14 mouse cellular contexts compared by ENCODE assay signal in the genomic region with DNA sequence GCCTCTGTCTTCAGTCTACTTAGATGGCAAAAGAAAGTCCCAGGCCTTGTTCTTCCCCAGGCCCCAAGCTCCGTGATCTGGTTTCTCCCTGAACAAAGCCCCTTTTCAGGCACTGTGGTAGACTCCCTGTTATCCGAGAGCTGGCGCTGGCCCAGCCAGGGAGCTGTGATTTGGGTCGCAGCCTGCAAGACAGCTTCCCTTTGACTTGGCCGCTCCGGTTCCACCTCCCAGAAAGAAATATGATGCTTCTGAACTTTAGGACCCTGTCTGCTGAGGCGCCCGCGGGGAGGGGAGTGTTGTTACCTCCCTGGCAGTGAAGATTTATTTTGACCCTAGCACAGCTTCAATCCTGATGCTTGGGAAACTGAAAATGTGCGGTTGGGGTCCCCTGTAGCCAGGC. TPM values are rescaled to one million over a fixed set of nuclear protein-coding genes. Genes with fewer than 3 reads are reported as not detected.
DNase-seq lines count a peak whose midpoint lies in the region; ATAC-seq and TF ChIP-seq lines count a peak whose summit lies in the region.
"Had no signal": no experiment of that assay in that cellular context is flagged by ENCODE, and none has a peak within 500 bp of the region (broad histone marks: within the 10 kb centered on the region; RNA-seq: fewer than 3 reads in every experiment).

No protein-coding gene starts in this region.

- no peak for DNase-seq in stomach, postnatal 0 days (ENCODE audit: low spot score)
- peak; percentile 77 for DNase-seq in limb, embryonic 10.5 days (ENCODE audit: low spot score)
- DNase-seq in left cerebral cortex, adult 9 months (ENCODE audit: low spot score in 2 of 2), result no peak
- DNase-seq in left cerebral cortex, postnatal 25 days (ENCODE audit: low spot score in 2 of 2), result no peak
- DNase-seq: cerebellum, adult 8-10 months; heart, adult 2 months; lung, postnatal 4 days had no signal

- H3K4me1 ChIP-seq in hindbrain, embryonic 12.5 days, result peaks cover 3% of the 10 kb centered on the region; the same call in 1 of the 2 replicates
- no peaks in the 10 kb centered on the region; the same call in 1 of the 2 replicates for H3K4me1 ChIP-seq in hindbrain, embryonic 13.5 days (replicated peaks)
- H3K4me1 ChIP-seq in stomach, embryonic 14.5 days (ENCODE audit: control insufficient read depth, insufficient read depth, low read length), result 0 out of 2 replicates have a peak, but pooled peaks cover 4% of the 10 kb centered on the region
- no peaks in the 10 kb centered on the region for H3K4me1 ChIP-seq in stomach, postnatal 0 days (replicated peaks; ENCODE audit: control insufficient read depth, insufficient read depth)
- H3K4me1 ChIP-seq in limb, embryonic 10.5 days, result peaks cover 19% of the 10 kb centered on the region

- ATAC-seq in hindbrain, embryonic 12.5 days (ENCODE audit: low FRiP score), result no peak
- no peak for ATAC-seq in hindbrain, embryonic 13.5 days (ENCODE audit: low FRiP score)
- peak; percentile 30; the same call in 1 of the 2 replicates for ATAC-seq in stomach, embryonic 14.5 days (ENCODE audit: insufficient number of reproducible peaks, insufficient read depth, low FRiP score, low read depth)
- ATAC-seq in stomach, postnatal 0 days (ENCODE audit: low FRiP score, low TSS enrichment), result no peak

- intact Hi-C loops in left cerebral cortex, postnatal 25 days (cut with DNase I), result no loop called here

- H3K9ac ChIP-seq in hindbrain, embryonic 12.5 days, result no peak overlapping the region
- H3K9ac ChIP-seq in hindbrain, embryonic 13.5 days, result no peak overlapping the region
- no peak overlapping the region for H3K9ac ChIP-seq in stomach, embryonic 14.5 days (replicated peaks; ENCODE audit: low read depth, low read length)
- no peak overlapping the region for H3K9ac ChIP-seq in stomach, postnatal 0 days (ENCODE audit: low read length)

- no peaks in the 10 kb centered on the region for H3K9me3 ChIP-seq in hindbrain, embryonic 12.5 days (replicated peaks)
- H3K9me3 ChIP-seq in hindbrain, embryonic 13.5 days, result no peaks in the 10 kb centered on the region
- no peaks in the 10 kb centered on the region for H3K9me3 ChIP-seq in stomach, embryonic 14.5 days (ENCODE audit: control insufficient read depth, low read depth, low read length)
- H3K9me3 ChIP-seq in stomach, postnatal 0 days (ENCODE audit: control insufficient read depth, low read length), result no peaks in the 10 kb centered on the region
- no peaks in the 10 kb centered on the region for H3K9me3 ChIP-seq in limb, embryonic 10.5 days (replicated peaks)

- H3K27ac ChIP-seq in hindbrain, embryonic 12.5 days, result peak overlapping the region; percentile 67; the same call in 1 of the 2 replicates
- H3K27ac ChIP-seq in hindbrain, embryonic 13.5 days, result no peak overlapping the region
- no peak overlapping the region for H3K27ac ChIP-seq in stomach, embryonic 14.5 days (ENCODE audit: low read length)
- H3K27ac ChIP-seq in stomach, postnatal 0 days (replicated peaks), result no peak overlapping the region
- H3K27ac ChIP-seq in limb, embryonic 10.5 days, result peak overlapping the region; percentile 80
- H3K27ac ChIP-seq: heart, adult 2 months had no signal

- H3K27me3 ChIP-seq in hindbrain, embryonic 12.5 days, result no peaks in the 10 kb centered on the region
- H3K27me3 ChIP-seq in hindbrain, embryonic 13.5 days, result 0 out of 2 replicates have a peak, but pooled peaks cover 8% of the 10 kb centered on the region
- no peaks in the 10 kb centered on the region for H3K27me3 ChIP-seq in stomach, embryonic 14.5 days (ENCODE audit: control insufficient read depth, insufficient read depth, low read length)
- no peaks in the 10 kb centered on the region for H3K27me3 ChIP-seq in stomach, postnatal 0 days (ENCODE audit: control insufficient read depth, insufficient read depth, low read length)
- H3K27me3 ChIP-seq in limb, embryonic 10.5 days (ENCODE audit: low read depth, poor library complexity, severe bottlenecking), result no peaks in the 10 kb centered on the region
- H3K27me3 ChIP-seq: CH12.LX had no signal

- no peaks in the 10 kb centered on the region for H3K36me3 ChIP-seq in hindbrain, embryonic 12.5 days
- H3K36me3 ChIP-seq in hindbrain, embryonic 13.5 days, result no peaks in the 10 kb centered on the region
- H3K36me3 ChIP-seq in stomach, embryonic 14.5 days (ENCODE audit: control insufficient read depth, insufficient read depth, low read length), result no peaks in the 10 kb centered on the region
- H3K36me3 ChIP-seq in stomach, postnatal 0 days (ENCODE audit: control insufficient read depth, insufficient read depth, low read length), result no peaks in the 10 kb centered on the region
- no peaks in the 10 kb centered on the region for H3K36me3 ChIP-seq in limb, embryonic 10.5 days

- no peak overlapping the region for H3K4me2 ChIP-seq in hindbrain, embryonic 12.5 days (replicated peaks)
- no peak overlapping the region for H3K4me2 ChIP-seq in hindbrain, embryonic 13.5 days
- H3K4me2 ChIP-seq in stomach, embryonic 14.5 days (replicated peaks; ENCODE audit: low read depth, low read length), result no peak overlapping the region
- no peak overlapping the region for H3K4me2 ChIP-seq in stomach, postnatal 0 days (replicated peaks; ENCODE audit: low read depth)

- 56% methylated on average over 10 of the region's 10 CpGs for WGBS in hindbrain, embryonic 12.5 days
- 52% methylated on average over 10 of the region's 10 CpGs for WGBS in hindbrain, embryonic 13.5 days
- 27% methylated on average over 10 of the region's 10 CpGs for WGBS in stomach, embryonic 14.5 days
- 31% methylated on average over 10 of the region's 10 CpGs for WGBS in stomach, postnatal 0 days
- WGBS in limb, embryonic 10.5 days, result 15% methylated on average over 10 of the region's 10 CpGs

- no peak for TF ChIP-seq EP300 in stomach, postnatal 0 days (optimal IDR thresholded peaks at IDR 0.05)

- H3K4me3 ChIP-seq in hindbrain, embryonic 12.5 days, result no peak overlapping the region
- no peak overlapping the region for H3K4me3 ChIP-seq in hindbrain, embryonic 13.5 days
- H3K4me3 ChIP-seq in stomach, embryonic 14.5 days (ENCODE audit: low read depth, low read length), result no peak overlapping the region
- H3K4me3 ChIP-seq in stomach, postnatal 0 days (ENCODE audit: low read depth, low read length), result no peak overlapping the region
- no peak overlapping the region for H3K4me3 ChIP-seq in limb, embryonic 10.5 days
- H3K4me3 ChIP-seq: heart, adult 2 months had no signal

- no peak for TF ChIP-seq CTCF in stomach, postnatal 0 days (IDR thresholded peaks at IDR 0.05; ENCODE audit: low read depth)

RNA-seq across cellular contexts. Expression of gene Fam107a, which starts 18.1 kb away (rescaled TPM):
- 2.5 and 4.5 TPM in 2 replicates for polyA plus RNA-seq in hindbrain, embryonic 12.5 days (2016; fragmentation: Nextera tagmentation; extraction: Ambion mirVana)
- 0.17 and 0.34 TPM in 2 replicates for polyA plus RNA-seq in hindbrain, embryonic 13.5 days (2015; fragmentation: Nextera tagmentation; extraction: Ambion mirVana)
- 0.30 and 0.43 TPM in 2 replicates for polyA plus RNA-seq in stomach, embryonic 14.5 days (2014; fragmentation: Nextera tagmentation; extraction: Ambion mirVana)
- polyA plus RNA-seq in stomach, postnatal 0 days (2015; fragmentation: Nextera tagmentation; extraction: Ambion mirVana), result 0.31 and 0.36 TPM in 2 replicates
- polyA plus RNA-seq in limb, embryonic 10.5 days (2016; fragmentation: Nextera tagmentation; extraction: Ambion mirVana), result 0.33 and 0.96 TPM in 2 replicates
- 100 to 1,000 TPM; 286 to 343 TPM for total RNA-seq in left cerebral cortex, postnatal 25 days (2021)
- total RNA-seq: CH12.LX; monocyte, adult 5-6 weeks had no signal

RNA-seq across cellular contexts. Expression of gene Oit1, which starts 42.6 kb away (rescaled TPM):
- polyA plus RNA-seq in hindbrain, embryonic 12.5 days (2016; fragmentation: Nextera tagmentation; extraction: Ambion mirVana), result not detected in 2 replicates
- 0.13 TPM in 1 of 2 replicates, not detected in the other for polyA plus RNA-seq in hindbrain, embryonic 13.5 days (2015; fragmentation: Nextera tagmentation; extraction: Ambion mirVana)
- polyA plus RNA-seq in stomach, embryonic 14.5 days (2014; fragmentation: Nextera tagmentation; extraction: Ambion mirVana), result 13.1 and 15.4 TPM in 2 replicates
- 57.9 and 66.2 TPM in 2 replicates for polyA plus RNA-seq in stomach, postnatal 0 days (2015; fragmentation: Nextera tagmentation; extraction: Ambion mirVana)
- not detected in 2 replicates for polyA plus RNA-seq in limb, embryonic 10.5 days (2016; fragmentation: Nextera tagmentation; extraction: Ambion mirVana)
- total RNA-seq in left cerebral cortex, postnatal 25 days (2021), result not detected
- total RNA-seq: CH12.LX; heart, adult 2 months; left cerebral cortex, postnatal 36 days; monocyte, adult 5-6 weeks had no signal
- polyA plus RNA-seq: forebrain, embryonic 11.5 days had no signal

Comparison
In these comparisons a context has a peak if more than half of its experiments do, and no peak if none do; other contexts are left out.
1. H3K27ac ChIP-seq: peak in hindbrain, embryonic 12.5 days (single experiment) and limb, embryonic 10.5 days (single experiment); none in hindbrain, embryonic 13.5 days (single experiment), stomach, embryonic 14.5 days (single experiment) and stomach, postnatal 0 days (single experiment).
2. RNA of gene Oit1, which starts 42.6 kb away (polyA plus RNA-seq): 57.9 to 66.2 TPM in stomach, postnatal 0 days and 13.1 to 15.4 TPM in stomach, embryonic 14.5 days; 0.13 TPM in hindbrain, embryonic 13.5 days, not detected in hindbrain, embryonic 12.5 days and not detected in limb, embryonic 10.5 days; every median in the first group is over 10 times any median in the second.